Mouse (Mus musculus) left cerebral cortex, adult 2 months (tissue): ENCODE measurements around the gene Hist4h4. TPM values are rescaled to one million over a fixed set of nuclear protein-coding genes. Genes with fewer than 3 reads are reported as not detected.

ENCODE experiments used
- DNase-seq, 2 experiments: peaks; one replicate each; pipeline ENCODE4 v3.0.0; 2021 to 2022; ENCODE audit warnings: low spot score in 2 of 2, mixed read lengths in 1 of 2; ENCODE audit errors: extremely low spot score in 1 of 2
- H3K27ac ChIP-seq: fragments of 200-600 bp; 2 replicates; pipeline ENCODE4 v1.8.1; 2022
- H3K4me3 ChIP-seq: fragments of 200-600 bp; 2 replicates; pipeline ENCODE4 v1.8.1; 2022
- CTCF ChIP-seq: fragments of 200-600 bp; IDR thresholded peaks from 2 replicates; pipeline ENCODE4 v1.8.1; 2022; ENCODE audit warnings: antibody characterized with exemption, mild to moderate bottlenecking, moderate library complexity
- intact Hi-C: fragments of 180-260 bp; cut with DNase I; formaldehyde crosslinking; loops from one replicate; pipeline ENCODE4 v1.15.1; 2025
- total RNA-seq, 2 experiments: library from RNA; stranded (reverse); gene quantifications; 2 replicates each; pipeline ENCODE4 v1.2.3; 2021

The Hist4h4 gene
- total RNA-seq, 2 experiments from 2014 or later = 8.2 to 10.4 TPM

GRCm38 (mm10) chr6:136813117-136813516, 8.9 kb upstream of the Hist4h4 start:
- DNase-seq = no peak
- peak; percentile 36 for TF ChIP-seq CTCF
- H3K27ac ChIP-seq = peak overlapping the region; percentile 32; the same call in 1 of the 2 replicates
- intact Hi-C loops = no loop called here
- H3K4me3 ChIP-seq = no peak overlapping the region

GRCm38 (mm10) chr6:136811196-136811595, 7.0 kb upstream of the Hist4h4 start:
- TF ChIP-seq CTCF = no peak
- intact Hi-C loops = no loop called here
- Histone ChIP-seq H3K4me3 (no peak overlapping the region), H3K27ac (no peak overlapping the region)
- DNase-seq = no peak

- H3K4me3 ChIP-seq = peak overlapping the region; percentile 65
- no peak for DNase-seq
- intact Hi-C loops = no loop called here
- TF ChIP-seq CTCF = no peak
- H3K27ac ChIP-seq = no peak overlapping the region
Observed at GRCm38 (mm10) chr6:136809673-136810072, 5.5 kb upstream of the Hist4h4 start.

- no peak for TF ChIP-seq CTCF
- no peak for DNase-seq
- Histone ChIP-seq H3K27ac (peak overlapping the region; percentile 89), H3K4me3 (peak overlapping the region; percentile 65)
- intact Hi-C loops = no loop called here
Observed at GRCm38 (mm10) chr6:136809077-136809476, 4.9 kb upstream of the Hist4h4 start.

GRCm38 (mm10) chr6:136808631-136809046, 4.4 kb upstream of the Hist4h4 start:
- Histone ChIP-seq H3K4me3 (peak overlapping the region; percentile 65), H3K27ac (peak overlapping the region; percentile 89)
- intact Hi-C loops = loop anchor here (1.0 kb wide), 1 partner anchor 20 kb away; the partner anchor contains the start of gene Wbp11
- no peak for TF ChIP-seq CTCF
- peak; percentile 42 to 47 for DNase-seq

GRCm38 (mm10) chr6:136808014-136808417, 3.8 kb upstream of the Hist4h4 start, which contains the start of gene H2afj:
TSS of gene H2afj (plus strand) at chr6:136808244.
- Histone ChIP-seq H3K27ac (peak within 1 kb of the TSS; percentile 89), H3K4me3 (peak within 1 kb of the TSS; percentile 65)
- DNase-seq = peak; percentile 98 to 100
- no peak; the same call in 1 of the 2 replicates for TF ChIP-seq CTCF
- intact Hi-C loops = loop anchor here (1.0 kb wide), 1 partner anchor 20 kb away; the partner anchor contains the start of gene Wbp11

GRCm38 (mm10) chr6:136807395-136808013, 3.3 kb upstream of the Hist4h4 start:
- H3K27ac ChIP-seq = peak overlapping the region; percentile 76
- intact Hi-C loops = loop anchor here (1.0 kb wide), 1 partner anchor 21 kb away; the partner anchor contains the start of gene Wbp11
- TF ChIP-seq CTCF = no peak
- peak overlapping the region; percentile 65 for H3K4me3 ChIP-seq
- DNase-seq = no peak

- no peak for DNase-seq
- TF ChIP-seq CTCF = no peak
- intact Hi-C loops = no loop called here
- Histone ChIP-seq H3K27ac (no peak overlapping the region), H3K4me3 (no peak overlapping the region)
Observed at GRCm38 (mm10) chr6:136806819-136807218, 2.6 kb upstream of the Hist4h4 start.

- no peak for DNase-seq
- no peak overlapping the region for H3K4me3 ChIP-seq
- no peak overlapping the region for H3K27ac ChIP-seq
- no peak for TF ChIP-seq CTCF
- intact Hi-C loops = no loop called here
Observed at GRCm38 (mm10) chr6:136805409-136805775, 1.2 kb upstream of the Hist4h4 start.

- Histone ChIP-seq H3K27ac (peak overlapping the region; percentile 100), H3K4me3 (peak overlapping the region; percentile 72)
- DNase-seq = no peak
- TF ChIP-seq CTCF = no peak; the same call in 1 of the 2 replicates
- intact Hi-C loops = loop anchor here (1.0 kb wide), 1 partner anchor 22 kb away; the partner anchor contains the start of gene BC049715
Observed at GRCm38 (mm10) chr6:136804705-136805408, 642 bp upstream of the Hist4h4 start.

GRCm38 (mm10) chr6:136803093-136803738, 999 bp downstream of the Hist4h4 start:
- intact Hi-C loops = no loop called here

GRCm38 (mm10) chr6:136801274-136801673, 2.9 kb downstream of the Hist4h4 start:
- no peak for TF ChIP-seq CTCF
- no peak for DNase-seq
- intact Hi-C loops = no loop called here
- H3K4me3 ChIP-seq = no peak overlapping the region
- H3K27ac ChIP-seq = no peak overlapping the region

More at GRCm38 (mm10) chr6:136803093-136803738, 999 bp downstream of the Hist4h4 start:
- DNase-seq = no peak
- no peak for TF ChIP-seq CTCF
- peak overlapping the region; percentile 72 for H3K4me3 ChIP-seq
- H3K27ac ChIP-seq = peak overlapping the region; percentile 100; the same call in 1 of the 2 replicates
